Mouse (Mus musculus): ENCODE data around the gene Glul. TPM values are rescaled to one million over a fixed set of nuclear protein-coding genes. Genes with fewer than 3 reads are reported as not detected.
A peak's percentile ranks its signal among the peaks of the same experiment; 100 is the strongest.
"Not testable (repeated sequence)": the region's sequence is repeated elsewhere in the genome, so short reads cannot be mapped to it uniquely, and the experiment has no call there.

Glul gene
- polyA plus RNA-seq (2015; fragmentation: Nextera tagmentation; extraction: Ambion mirVana), result 150 and 177 TPM in 2 replicates

DNA sequence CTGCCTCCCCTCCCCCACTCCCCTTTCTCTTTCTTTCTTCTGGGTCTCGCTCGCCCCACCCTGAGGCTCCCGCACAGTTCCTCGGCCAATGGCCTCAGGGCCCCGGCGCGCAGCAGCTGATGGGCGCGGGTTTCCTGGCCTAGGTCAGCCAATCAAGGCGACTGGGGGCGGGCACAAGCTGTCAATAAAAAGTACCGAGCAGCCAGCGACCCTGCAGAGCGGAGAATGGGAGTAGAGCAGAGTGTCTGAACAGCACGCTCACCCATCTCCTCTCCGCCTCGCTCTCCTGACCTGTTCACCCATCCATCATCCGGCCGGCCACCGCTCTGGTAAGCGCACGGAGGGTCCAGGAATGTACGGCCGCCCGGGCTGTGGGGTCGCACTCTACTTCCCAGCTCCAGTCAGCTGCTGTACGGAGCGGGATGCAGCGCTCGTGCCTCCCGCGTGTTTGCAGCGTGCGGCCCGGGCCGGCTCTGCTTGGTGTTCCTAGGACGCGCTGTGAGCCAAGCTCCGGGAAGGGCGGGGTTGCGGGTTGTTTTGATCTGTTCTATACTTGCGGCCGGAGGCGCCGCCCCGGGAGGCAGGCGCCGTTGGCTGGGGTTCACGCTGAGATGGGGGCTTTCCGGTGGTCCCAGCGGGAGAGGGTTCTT, at the start of gene Glul, which contains the start of gene Teddm2:
TSS of gene Glul (plus strand) at position 214 of the 650 bp plus-strand sequence.
TSS of gene Teddm2 (minus strand) at position 498 of the 650 bp plus-strand sequence.
- peaks cover 41% of the 10 kb centered on the region for H3K4me1 ChIP-seq (replicated peaks)
- under 1% methylated on average over 51 of the region's 51 CpGs for WGBS

DNA sequence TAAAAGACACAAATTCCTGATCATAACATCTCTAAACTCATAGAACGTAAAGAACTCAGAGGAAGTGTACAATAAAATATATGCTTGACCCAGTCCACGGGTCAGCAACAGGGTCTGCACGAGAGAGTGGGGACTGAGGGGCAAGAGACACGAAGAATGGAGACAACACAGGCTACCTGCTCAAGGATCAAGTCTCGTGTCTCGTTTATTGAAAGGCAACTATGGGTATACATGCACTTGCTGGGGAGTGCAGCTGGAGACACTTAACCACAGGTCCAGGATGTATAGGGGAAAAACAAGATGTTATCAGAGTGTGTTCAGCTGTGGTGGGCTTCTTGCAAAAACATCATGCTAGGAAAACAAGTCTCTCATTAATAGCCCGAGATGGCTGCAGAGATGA, 47.0 kb upstream of the Glul start:
- not testable (repeated sequence) for ATAC-seq (ENCODE audit: low read depth); H3K27me3 ChIP-seq; H3K4me2 ChIP-seq; H3K4me1 ChIP-seq (replicated peaks); H3K27ac ChIP-seq (replicated peaks); H3K9me3 ChIP-seq; H3K9ac ChIP-seq; H3K4me3 ChIP-seq; H3K36me3 ChIP-seq
- WGBS, result 83% methylated on average over 7 of the region's 7 CpGs

More for the DNA sequence above, at the start of gene Glul, which contains the start of gene Teddm2:
- peak within 1 kb of the TSS; percentile 92 for H3K4me2 ChIP-seq
- H3K27me3 ChIP-seq, result no peaks in the 10 kb centered on the region
- peak within 1 kb of the TSS; percentile 89 for H3K9ac ChIP-seq
- H3K36me3 ChIP-seq, result peaks cover 21% of the 10 kb centered on the region
- peak within 1 kb of the TSS; percentile 96 for H3K27ac ChIP-seq (replicated peaks)
- H3K9me3 ChIP-seq, result no peaks in the 10 kb centered on the region
- peak; percentile 98 for ATAC-seq (ENCODE audit: low read depth)
- peak within 1 kb of the TSS; percentile 67 for H3K4me3 ChIP-seq

DNA sequence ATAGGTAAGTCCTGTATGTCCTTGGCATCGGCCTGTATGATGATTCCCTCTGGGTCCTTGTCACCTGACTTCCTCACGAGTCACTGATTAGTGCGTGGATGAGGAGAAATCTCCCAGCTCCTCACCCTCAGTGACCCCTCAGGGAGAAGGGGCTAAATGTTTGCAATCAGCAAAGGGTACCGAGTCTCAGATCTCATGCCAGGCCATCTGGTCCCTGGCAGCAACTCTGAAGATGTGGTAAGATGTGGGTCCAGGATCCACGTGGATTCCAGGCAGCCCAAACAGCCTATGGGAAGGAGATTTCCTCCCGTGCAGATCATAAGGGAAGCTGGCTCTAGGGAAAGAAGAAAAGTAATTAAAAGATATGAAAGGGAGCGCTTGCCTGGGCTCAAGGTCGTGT, 43.8 kb upstream of the Glul start:
- no peak overlapping the region for H3K4me2 ChIP-seq
- H3K27me3 ChIP-seq, result no peaks in the 10 kb centered on the region
- no peaks in the 10 kb centered on the region for H3K9me3 ChIP-seq
- H3K4me1 ChIP-seq (replicated peaks), result no peaks in the 10 kb centered on the region
- no peak overlapping the region for H3K4me3 ChIP-seq
- H3K27ac ChIP-seq (replicated peaks), result no peak overlapping the region
- 79% methylated on average over 8 of the region's 8 CpGs for WGBS
- H3K36me3 ChIP-seq, result no peaks in the 10 kb centered on the region
- ATAC-seq (ENCODE audit: low read depth), result no peak
- H3K9ac ChIP-seq, result no peak overlapping the region

DNA sequence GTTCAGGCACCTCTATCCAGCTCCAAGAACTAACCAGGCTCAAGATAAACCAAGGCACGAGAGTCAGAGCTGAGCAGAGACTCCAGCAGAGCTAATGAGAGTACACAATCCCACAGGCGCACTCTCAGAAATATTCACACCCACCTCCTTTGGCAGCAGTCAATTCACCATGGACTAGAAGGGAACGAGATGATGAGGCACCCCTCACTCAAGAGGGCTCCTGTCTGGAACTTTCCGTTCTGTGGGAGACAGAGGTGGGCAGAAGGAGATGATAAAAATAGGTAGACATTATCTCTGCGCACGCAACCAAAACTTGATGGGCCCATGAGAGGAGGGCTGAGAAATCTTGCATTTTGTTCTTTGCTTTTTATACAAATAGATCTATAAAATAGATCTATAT, 25.7 kb upstream of the Glul start, which contains the start of gene Teddm1b:
TSS of gene Teddm1b (plus strand) at position 301 of the 400 bp plus-strand sequence.
- H3K4me3 ChIP-seq, result no peak within 1 kb of the TSS
- no peak within 1 kb of the TSS for H3K4me2 ChIP-seq
- H3K27me3 ChIP-seq, result no peaks in the 10 kb centered on the region
- H3K27ac ChIP-seq (replicated peaks), result no peak within 1 kb of the TSS
- H3K4me1 ChIP-seq (replicated peaks), result no peaks in the 10 kb centered on the region
- 87% methylated on average over 6 of the region's 6 CpGs for WGBS
- no peak for ATAC-seq (ENCODE audit: low read depth)
- H3K9me3 ChIP-seq, result no peaks in the 10 kb centered on the region
- no peaks in the 10 kb centered on the region for H3K36me3 ChIP-seq
- H3K9ac ChIP-seq, result no peak within 1 kb of the TSS

DNA sequence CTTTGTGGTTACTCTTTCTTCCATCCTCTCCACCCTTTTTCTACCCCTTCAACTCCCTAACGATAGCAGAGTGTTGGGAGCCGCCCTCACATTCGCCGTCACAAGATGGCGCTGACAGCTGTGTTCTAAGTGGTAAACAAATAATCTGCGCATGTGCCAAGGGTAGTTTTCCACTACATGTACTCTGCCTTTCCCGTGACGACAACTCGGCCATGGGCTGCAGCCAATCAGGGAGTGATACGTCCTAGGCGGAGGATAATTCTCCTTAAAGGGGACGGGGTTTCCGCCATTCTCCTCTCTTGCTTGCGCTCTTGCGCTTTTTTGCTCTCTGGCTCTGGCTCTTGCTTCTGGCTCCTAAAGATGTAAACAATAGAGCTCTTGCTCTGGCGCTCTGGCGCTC, 19.4 kb upstream of the Glul start:
- H3K36me3 ChIP-seq; H3K4me2 ChIP-seq; H3K9me3 ChIP-seq; H3K27me3 ChIP-seq; H3K4me3 ChIP-seq; H3K9ac ChIP-seq; H3K4me1 ChIP-seq (replicated peaks); ATAC-seq (ENCODE audit: low read depth); H3K27ac ChIP-seq (replicated peaks): not testable (repeated sequence)
- WGBS, result 97% methylated on average over 17 of the region's 17 CpGs

DNA sequence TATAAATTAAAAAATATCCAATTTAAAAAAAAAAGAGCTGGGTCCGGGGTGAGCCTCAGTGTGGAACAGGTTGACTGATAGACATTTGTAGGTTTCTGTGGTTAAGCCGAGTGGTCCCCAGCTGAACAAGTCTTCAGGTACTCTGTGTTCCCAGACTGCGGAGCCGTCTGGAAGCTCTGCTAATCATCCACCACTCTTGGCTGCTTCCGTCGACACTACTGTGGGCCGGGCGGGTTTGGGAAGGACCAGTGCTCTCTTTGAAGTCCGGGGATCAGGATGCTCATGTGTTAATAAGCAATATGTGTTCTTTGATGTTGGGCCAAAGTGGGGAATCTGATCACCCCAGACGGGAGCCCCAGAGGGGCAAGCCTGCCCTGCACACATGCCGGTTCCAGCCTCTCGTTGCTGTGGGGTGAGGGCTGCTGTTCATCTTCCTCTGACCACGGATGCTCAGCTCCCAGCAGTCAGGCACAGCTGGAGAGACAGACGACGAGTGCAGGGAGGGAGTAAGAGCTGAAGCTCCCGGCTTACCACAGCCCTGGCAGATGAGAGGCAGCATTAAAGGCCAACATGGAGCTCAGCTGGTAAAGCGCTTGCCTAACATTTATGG, 13.6 kb upstream of the Glul start:
- Histone ChIP-seq H3K36me3 (no peaks in the 10 kb centered on the region), H3K4me3 (no peak overlapping the region), H3K9ac (no peak overlapping the region), H3K27ac (replicated peaks) (no peak overlapping the region; the same call in 1 of the 2 replicates), H3K27me3 (no peaks in the 10 kb centered on the region), H3K4me1 (replicated peaks) (no peaks in the 10 kb centered on the region), H3K9me3 (no peaks in the 10 kb centered on the region), H3K4me2 (no peak overlapping the region)
- peak; percentile 47; the same call in 1 of the 2 replicates for ATAC-seq (ENCODE audit: low read depth)
- 43% methylated on average over 17 of the region's 17 CpGs for WGBS

DNA sequence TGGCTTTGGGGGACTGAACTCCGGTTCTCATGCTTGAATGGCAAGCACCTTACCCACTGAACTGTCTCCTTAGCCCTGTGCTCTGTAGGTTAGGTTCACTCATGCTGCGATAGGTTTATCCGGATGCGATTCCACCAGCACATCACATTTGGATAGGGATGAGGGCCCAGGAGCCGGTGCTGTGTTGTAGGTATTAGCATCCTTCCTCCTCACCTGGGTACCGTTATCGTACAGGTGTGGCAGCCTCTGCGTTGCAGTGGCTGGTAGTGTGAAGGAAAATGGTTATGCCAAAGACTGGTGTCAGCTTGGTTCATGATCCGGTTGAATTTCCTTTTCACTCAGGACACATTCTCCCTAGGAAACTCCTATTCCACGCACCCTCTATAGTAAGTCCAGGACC, 9.6 kb upstream of the Glul start:
- no peak overlapping the region for H3K9ac ChIP-seq
- 96% methylated on average over 10 of the region's 10 CpGs for WGBS
- no peaks in the 10 kb centered on the region for H3K4me1 ChIP-seq (replicated peaks)
- no peaks in the 10 kb centered on the region for H3K36me3 ChIP-seq
- H3K9me3 ChIP-seq, result no peaks in the 10 kb centered on the region
- H3K27ac ChIP-seq (replicated peaks), result no peak overlapping the region
- H3K4me2 ChIP-seq, result no peak overlapping the region
- H3K27me3 ChIP-seq, result 0 out of 2 replicates have a peak, but pooled peaks cover 8% of the 10 kb centered on the region
- no peak for ATAC-seq (ENCODE audit: low read depth)
- no peak overlapping the region for H3K4me3 ChIP-seq

DNA sequence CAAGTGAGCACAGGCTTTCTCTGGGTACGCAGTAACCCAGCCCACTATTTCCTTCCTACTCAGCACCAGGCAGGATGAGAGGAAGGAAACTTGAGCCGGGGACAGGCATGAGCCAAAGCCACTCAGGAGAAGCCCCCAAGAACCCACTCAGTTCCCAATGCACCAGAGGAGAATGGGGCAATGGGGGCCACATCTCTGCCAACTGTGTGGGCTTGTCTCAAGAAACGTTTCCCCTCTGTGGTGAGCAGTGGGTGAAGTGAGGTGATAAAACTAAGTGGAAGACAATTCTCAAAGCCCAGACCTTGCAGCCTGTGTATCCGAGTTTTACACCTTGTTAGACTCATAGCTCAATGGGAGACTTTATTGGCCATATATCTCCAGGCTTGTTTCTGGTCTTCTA, 8.3 kb upstream of the Glul start, which contains the start of gene Teddm1a:
TSS of gene Teddm1a (plus strand) at position 301 of the 400 bp plus-strand sequence.
- Histone ChIP-seq H3K27ac (replicated peaks) (no peak within 1 kb of the TSS), H3K36me3 (no peaks in the 10 kb centered on the region), H3K4me1 (replicated peaks) (no peaks in the 10 kb centered on the region), H3K9ac (no peak within 1 kb of the TSS), H3K27me3 (0 out of 2 replicates have a peak, but pooled peaks cover 8% of the 10 kb centered on the region), H3K9me3 (no peaks in the 10 kb centered on the region), H3K4me3 (no peak within 1 kb of the TSS), H3K4me2 (no peak within 1 kb of the TSS)
- no peak for ATAC-seq (ENCODE audit: low read depth)
- 66% methylated on average over 4 of the region's 4 CpGs for WGBS

DNA sequence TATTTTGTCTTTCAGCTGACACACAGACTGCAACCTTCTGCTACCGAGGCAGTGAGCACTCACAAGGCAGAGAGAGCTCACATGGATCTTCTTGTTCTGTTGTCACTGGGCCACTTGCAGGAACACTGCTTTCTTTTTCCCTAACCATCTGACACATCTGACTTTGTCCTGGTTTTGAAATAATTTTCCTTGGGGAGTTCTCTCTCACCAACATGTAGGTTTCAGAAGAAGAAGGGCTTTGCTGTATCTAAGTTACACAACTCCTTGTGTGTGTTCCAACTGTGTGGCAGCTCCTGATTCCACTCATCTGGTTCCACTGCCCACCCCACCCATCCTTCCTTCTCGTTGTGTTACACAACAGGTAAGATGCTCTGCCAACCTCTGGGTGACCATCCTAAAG, 6.0 kb upstream of the Glul start:
- 75% methylated on average over 2 of the region's 2 CpGs for WGBS
- no peak for ATAC-seq (ENCODE audit: low read depth)
- H3K9me3 ChIP-seq, result no peaks in the 10 kb centered on the region

DNA sequence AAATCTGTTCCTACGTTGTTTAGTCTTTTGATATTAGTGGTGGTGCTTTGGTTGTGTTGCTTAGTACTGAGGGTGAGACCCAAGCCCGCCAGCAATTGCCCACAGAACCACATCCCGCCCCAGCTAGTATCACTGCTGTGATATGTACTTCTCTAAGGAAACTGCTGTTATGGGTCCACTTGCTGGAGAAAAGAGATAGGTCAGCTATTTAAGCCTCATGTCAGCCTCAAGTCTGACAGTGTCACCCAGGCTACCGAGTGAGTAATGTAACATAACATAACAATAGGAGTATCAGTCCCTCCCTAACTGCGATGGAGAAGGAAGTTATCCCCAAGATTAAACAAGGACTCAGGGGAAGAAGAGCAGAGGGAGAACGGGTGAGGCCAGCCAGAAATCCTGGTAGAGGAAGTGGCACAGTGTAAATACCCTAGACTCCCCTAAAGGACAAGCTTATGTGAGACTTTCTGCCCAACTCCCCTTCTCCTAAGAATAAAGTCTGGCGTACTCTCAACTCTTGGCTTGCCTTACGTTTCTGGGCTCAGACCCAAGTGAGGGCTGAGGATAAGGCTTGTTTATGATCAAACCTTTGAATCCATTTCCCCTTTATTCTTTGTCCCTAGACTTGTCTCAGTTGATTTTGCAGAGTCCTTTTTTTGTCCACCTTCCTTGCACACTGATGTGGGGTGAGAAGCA, 5.4 kb upstream of the Glul start:
- Histone ChIP-seq H3K27ac (replicated peaks) (no peak overlapping the region), H3K4me2 (no peak overlapping the region), H3K27me3 (0 out of 2 replicates have a peak, but pooled peaks cover 8% of the 10 kb centered on the region), H3K36me3 (no peaks in the 10 kb centered on the region), H3K9me3 (no peaks in the 10 kb centered on the region), H3K9ac (no peak overlapping the region; the same call in 1 of the 2 replicates), H3K4me3 (no peak overlapping the region), H3K4me1 (replicated peaks) (peaks cover 10% of the 10 kb centered on the region; the same call in 1 of the 2 replicates)
- WGBS, result 64% methylated on average over 8 of the region's 8 CpGs
- ATAC-seq (ENCODE audit: low read depth), result no peak

More for the DNA sequence above, 6.0 kb upstream of the Glul start:
- peaks cover 5% of the 10 kb centered on the region; the same call in 1 of the 2 replicates for H3K4me1 ChIP-seq (replicated peaks)
- H3K4me3 ChIP-seq, result no peak overlapping the region
- H3K4me2 ChIP-seq, result no peak overlapping the region
- H3K9ac ChIP-seq, result no peak overlapping the region
- 0 out of 2 replicates have a peak, but pooled peaks cover 8% of the 10 kb centered on the region for H3K27me3 ChIP-seq
- H3K36me3 ChIP-seq, result no peaks in the 10 kb centered on the region
- H3K27ac ChIP-seq (replicated peaks), result no peak overlapping the region

DNA sequence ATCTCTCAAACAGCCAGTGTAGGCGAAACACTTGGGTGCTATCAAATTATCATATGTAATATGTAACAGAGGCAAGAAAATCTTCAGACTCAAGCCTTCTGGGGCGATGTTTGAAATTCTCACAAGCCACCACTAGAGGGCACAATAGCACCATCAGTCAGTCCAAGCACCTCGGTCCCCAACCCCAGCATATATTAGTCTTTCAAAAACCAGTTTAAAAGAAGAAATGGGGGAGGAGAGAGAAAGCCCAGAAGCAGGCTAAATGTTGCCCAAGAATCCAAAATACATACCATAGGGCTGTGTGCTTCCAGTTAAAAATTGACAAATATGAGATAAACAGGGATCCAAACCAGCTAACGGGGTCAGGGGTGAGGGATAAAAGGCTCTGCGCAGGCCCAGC, 4.8 kb upstream of the Glul start:
- no peaks in the 10 kb centered on the region for H3K9me3 ChIP-seq
- H3K9ac ChIP-seq, result no peak overlapping the region
- no peak overlapping the region for H3K27ac ChIP-seq (replicated peaks)
- H3K4me3 ChIP-seq, result no peak overlapping the region
- H3K4me2 ChIP-seq, result no peak overlapping the region
- H3K27me3 ChIP-seq, result 0 out of 2 replicates have a peak, but pooled peaks cover 8% of the 10 kb centered on the region
- ATAC-seq (ENCODE audit: low read depth), result no peak
- 40% methylated on average over 5 of the region's 5 CpGs for WGBS
- no peaks in the 10 kb centered on the region for H3K36me3 ChIP-seq
- peaks cover 10% of the 10 kb centered on the region; the same call in 1 of the 2 replicates for H3K4me1 ChIP-seq (replicated peaks)

DNA sequence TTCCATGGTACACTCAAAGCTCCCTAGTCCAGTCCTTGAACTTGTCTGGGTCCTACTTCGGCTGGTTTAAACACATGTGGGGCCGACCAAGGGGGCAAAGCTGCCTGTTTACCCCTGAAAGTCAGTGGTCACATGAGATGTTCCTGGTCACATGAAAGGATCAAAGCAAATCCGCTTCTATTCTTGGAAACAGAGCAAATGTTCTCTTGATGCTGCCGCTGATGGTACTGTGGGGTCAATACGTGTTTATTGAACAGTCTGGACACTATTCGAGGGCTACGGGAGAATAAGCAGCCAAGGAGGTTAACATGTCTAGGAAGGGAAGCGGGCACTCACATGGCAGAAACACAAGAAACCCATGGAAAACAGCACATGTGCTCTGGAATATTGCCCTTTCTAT, 2.5 kb upstream of the Glul start:
- no peak for ATAC-seq (ENCODE audit: low read depth)
- Histone ChIP-seq H3K9me3 (no peaks in the 10 kb centered on the region), H3K4me3 (no peak overlapping the region), H3K27me3 (0 out of 2 replicates have a peak, but pooled peaks cover 8% of the 10 kb centered on the region), H3K4me1 (replicated peaks) (peaks cover 24% of the 10 kb centered on the region), H3K4me2 (no peak overlapping the region), H3K36me3 (no peaks in the 10 kb centered on the region), H3K27ac (replicated peaks) (no peak overlapping the region), H3K9ac (no peak overlapping the region)
- WGBS, result 82% methylated on average over 8 of the region's 8 CpGs

Measured in neural tube, embryonic 13.5 days (tissue).